8 mouse cellular contexts compared by ENCODE assay signal in the genomic region with DNA sequence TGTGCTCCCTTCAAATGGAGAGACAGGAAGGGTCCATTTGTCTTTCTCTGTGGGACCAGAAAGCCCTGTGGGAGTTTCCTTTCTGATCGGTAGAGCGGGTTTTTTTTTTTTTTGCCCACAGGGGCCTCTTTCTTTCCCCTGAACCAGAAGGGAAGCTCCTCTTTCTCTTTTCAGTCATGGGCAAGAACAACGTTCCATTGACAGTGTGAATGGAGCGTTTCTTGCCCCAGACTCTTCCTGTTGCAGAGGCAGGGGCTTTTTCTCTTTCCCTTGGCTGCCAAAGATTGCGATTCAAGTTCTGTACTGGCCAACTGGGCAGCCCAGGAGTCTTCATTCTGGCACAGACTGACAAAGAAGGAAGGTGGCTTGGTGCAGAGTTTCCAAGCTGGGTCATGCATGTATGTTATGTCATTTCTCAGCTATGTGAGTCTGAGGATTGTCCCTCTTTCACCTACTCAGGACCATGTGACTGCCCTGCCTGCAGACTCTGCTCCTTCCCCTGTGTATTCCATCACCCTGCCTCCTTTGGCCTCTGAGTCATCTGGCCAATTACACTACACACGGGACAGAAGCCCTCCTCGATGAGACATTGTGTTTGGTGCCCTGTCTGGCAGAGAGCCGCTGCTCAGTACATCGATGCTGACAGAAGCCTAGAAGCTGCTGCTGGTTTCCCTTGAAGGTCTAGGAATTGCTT. TPM values are rescaled to one million over a fixed set of nuclear protein-coding genes. Genes with fewer than 3 reads are reported as not detected.
DNase-seq lines count a peak whose midpoint lies in the region; ATAC-seq lines count a peak whose summit lies in the region.

No protein-coding gene starts in this region.

- H3K4me2 ChIP-seq in hindbrain, embryonic 13.5 days = no peak overlapping the region

- H3K36me3 ChIP-seq in megakaryocyte, embryonic 14.5 days (replicated peaks; ENCODE audit: low read length) = peaks cover 2% of the 10 kb centered on the region
- no peaks in the 10 kb centered on the region for H3K36me3 ChIP-seq in hindbrain, embryonic 13.5 days

- 58% methylated on average over 9 of the region's 9 CpGs for WGBS in hindbrain, embryonic 13.5 days

- no peak overlapping the region for H3K9ac ChIP-seq in hindbrain, embryonic 13.5 days

- H3K9me3 ChIP-seq in megakaryocyte, embryonic 14.5 days = no peaks in the 10 kb centered on the region
- no peaks in the 10 kb centered on the region for H3K9me3 ChIP-seq in hindbrain, embryonic 13.5 days

- peak overlapping the region; percentile 13; the same call in 1 of the 2 replicates for H3K27ac ChIP-seq in hindbrain, embryonic 13.5 days

- ATAC-seq in megakaryocyte, adult 5-6 weeks (ENCODE audit: poor library complexity, severe bottlenecking) = no peak
- ATAC-seq in hindbrain, embryonic 13.5 days (ENCODE audit: low FRiP score) = no peak
- no peak for ATAC-seq in erythroid progenitor cell, adult 5-6 weeks (replicated peaks; ENCODE audit: low FRiP score, poor library complexity, severe bottlenecking)

- DNase-seq in adipocyte (ENCODE audit: low spot score) = peak; percentile 88
- DNase-seq in naive thymus-derived CD4-positive, alpha-beta T cell, adult 2 months (ENCODE audit: low read depth) = peak; percentile 62
- DNase-seq in gastrocnemius, postnatal 25 days = no peak
- DNase-seq in testis, postnatal 14 days (ENCODE audit: low spot score) = no peak

- peak overlapping the region; percentile 34 for H3K4me3 ChIP-seq in megakaryocyte, embryonic 14.5 days (replicated peaks)
- no peak overlapping the region for H3K4me3 ChIP-seq in hindbrain, embryonic 13.5 days

- H3K4me1 ChIP-seq in megakaryocyte, embryonic 14.5 days = peaks cover 51% of the 10 kb centered on the region
- 0 out of 2 replicates have a peak, but pooled peaks cover 4% of the 10 kb centered on the region for H3K4me1 ChIP-seq in hindbrain, embryonic 13.5 days (replicated peaks)

- no peaks in the 10 kb centered on the region for H3K27me3 ChIP-seq in megakaryocyte, embryonic 14.5 days (replicated peaks)
- no peaks in the 10 kb centered on the region for H3K27me3 ChIP-seq in hindbrain, embryonic 13.5 days

RNA-seq across cellular contexts. Expression of a gene that starts 7.6 kb away (rescaled TPM):
- 3.0 and 4.2 TPM in 2 replicates for polyA plus RNA-seq in megakaryocyte, embryonic 14.5 days (2012; ENCODE audit: insufficient read depth, low replicate concordance)
- total RNA-seq in megakaryocyte, adult 5-6 weeks (2015) = 57.0 and 61.1 TPM in 2 replicates
- total RNA-seq in megakaryocyte, adult 5-6 weeks (2017) = 48.0 and 48.3 TPM in 2 replicates
- 28.7 and 32.6 TPM in 2 replicates for polyA plus RNA-seq in hindbrain, embryonic 13.5 days (2015; fragmentation: Nextera tagmentation; extraction: Ambion mirVana)
- total RNA-seq in erythroid progenitor cell, adult 5-6 weeks (2015; ENCODE audit: low replicate concordance) = 24.9 and 33.5 TPM in 2 replicates
- total RNA-seq in erythroid progenitor cell, adult 5-6 weeks (2017; ENCODE audit: low replicate concordance) = 24.1 and 25.6 TPM in 2 replicates
- 10 to 100 TPM; 23.3 to 24.9 TPM for total RNA-seq in gastrocnemius, postnatal 25 days (2021)

Comparison
In these comparisons a context has a peak if more than half of its experiments do, and no peak if none do; other contexts are left out.
1. DNase-seq: peak in adipocyte (single experiment) and naive thymus-derived CD4-positive, alpha-beta T cell, adult 2 months (single experiment); none in gastrocnemius, postnatal 25 days (single experiment) and testis, postnatal 14 days (single experiment).